Mouse (Mus musculus) heart, embryonic 11.5 days (tissue): ENCODE data around the gene Gpr15. TPM values are rescaled to one million over a fixed set of nuclear protein-coding genes. Genes with fewer than 3 reads are reported as not detected.

ENCODE experiments used
- ATAC-seq: fragments of 200-750 bp; cut with Nextera tagmentation; replicated peaks from 2 replicates; pipeline ENCODE4 v1.8.0; 2017; ENCODE audit warnings: moderate library complexity; ENCODE audit not compliant: insufficient number of reproducible peaks, low FRiP score, low TSS enrichment
- H3K27ac ChIP-seq: fragments of 300-500 bp; sonication (generic); 2 replicates; pipeline ENCODE4 v1.5.1; 2014; ENCODE audit warnings: mild to moderate bottlenecking, low read depth, low read length
- H3K27me3 ChIP-seq: fragments of 300-500 bp; sonication (generic); 2 replicates; pipeline ENCODE4 v1.6.1; 2014; ENCODE audit warnings: mild to moderate bottlenecking, low read length, mixed read lengths; ENCODE audit not compliant: control insufficient read depth, insufficient read depth
- H3K36me3 ChIP-seq: fragments of 300-500 bp; sonication (generic); 2 replicates; pipeline ENCODE4 v1.6.1; 2014; ENCODE audit warnings: mild to moderate bottlenecking, low read length, moderate library complexity, mixed read lengths; ENCODE audit not compliant: control insufficient read depth, insufficient read depth
- H3K4me1 ChIP-seq: fragments of 300-500 bp; sonication (generic); 2 replicates; pipeline ENCODE4 v1.6.1; 2014; ENCODE audit warnings: low read length; ENCODE audit not compliant: control insufficient read depth, insufficient read depth
- H3K4me2 ChIP-seq: fragments of 300-500 bp; sonication (generic); 2 replicates; pipeline ENCODE4 v1.6.1; 2014; ENCODE audit warnings: mild to moderate bottlenecking, moderate library complexity
- H3K4me3 ChIP-seq: fragments of 300-500 bp; sonication (generic); 2 replicates; pipeline ENCODE4 v1.5.1; 2014; ENCODE audit warnings: low read depth, low read length
- H3K9ac ChIP-seq: fragments of 300-500 bp; sonication (generic); 2 replicates; pipeline ENCODE4 v1.6.1; 2014; ENCODE audit warnings: mild to moderate bottlenecking, low read depth, low read length, moderate library complexity
- H3K9me3 ChIP-seq: fragments of 300-500 bp; sonication (generic); replicated peaks from 2 replicates; pipeline ENCODE4 v1.6.1; 2016; ENCODE audit warnings: low read length; ENCODE audit not compliant: control insufficient read depth
- WGBS: fragments of 180-500 bp; shearing (Covaris S2); extraction: QIAGEN DNeasy Blood & Tissue Kit; methylation state at CpG from one replicate; pipeline ENCODE4 v1.1.7; 2014; ENCODE audit not compliant: insufficient replicate concordance; 5-methylcytosine and 5-hydroxymethylcytosine counted together
- microRNA-seq: library from miRNA; unstranded; fragments of <30 nt; microRNA quantifications from one replicate; pipeline ENCODE4, GENCODE M21; 2016; ENCODE audit warnings: borderline number of aligned reads
- polyA plus RNA-seq: library from polyadenylated mRNA; unstranded; fragments of >200 nt; fragmentation: Nextera tagmentation; extraction: Ambion mirVana; gene quantifications from 2 replicates; pipeline ENCODE4 v1.2.1, GENCODE M21; 2014

Gene Gpr15
- polyA plus RNA-seq, 1 experiment from 2014 or later: not detected

DNA sequence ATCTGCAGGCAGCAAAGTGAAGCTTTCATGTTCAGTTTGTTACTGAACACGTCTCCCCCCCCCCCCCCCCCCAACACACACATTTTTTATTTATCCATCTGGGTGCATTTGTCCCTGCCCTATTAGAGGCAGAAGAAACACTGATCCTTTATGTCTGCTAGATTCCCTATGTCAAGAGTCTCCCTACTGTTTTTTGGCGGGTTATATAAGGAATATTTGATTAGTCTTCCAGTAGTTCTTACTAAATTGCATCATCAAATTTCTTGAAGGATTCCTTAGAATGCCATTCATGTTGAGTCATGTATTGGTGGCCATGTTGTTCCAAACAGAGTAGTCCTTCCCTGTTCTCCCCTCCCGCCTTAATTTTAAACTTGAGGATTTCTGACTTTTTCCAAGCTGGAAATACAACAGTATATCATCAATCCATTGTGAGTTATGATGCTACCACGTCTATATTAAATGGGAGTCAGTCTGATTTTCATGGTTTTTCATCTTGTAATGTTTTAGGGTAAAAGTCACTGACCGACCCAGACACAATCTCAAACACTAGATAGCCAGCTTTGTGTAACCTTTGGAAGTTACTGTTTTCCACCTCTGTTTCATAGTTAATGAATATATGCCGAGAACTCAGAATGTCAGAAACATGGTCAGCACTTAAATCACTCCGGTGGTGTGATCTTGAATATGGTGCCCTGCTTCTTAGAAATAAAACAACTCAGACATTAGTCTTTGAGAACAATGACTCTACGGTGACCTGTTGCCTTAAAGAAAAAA lies 47.5 kb downstream of the Gpr15 start:
- H3K4me1 ChIP-seq: peaks cover 7% of the 10 kb centered on the region; the same call in 1 of the 2 replicates
- ATAC-seq: no peak
- H3K36me3 ChIP-seq: peaks cover 8% of the 10 kb centered on the region
- peak overlapping the region; percentile 93 for H3K9ac ChIP-seq
- peak overlapping the region; percentile 70 for H3K4me2 ChIP-seq
- H3K27me3 ChIP-seq: no peaks in the 10 kb centered on the region
- no peaks in the 10 kb centered on the region for H3K9me3 ChIP-seq
- WGBS: 61% methylated on average over 8 of the region's 8 CpGs
- H3K27ac ChIP-seq: no peak overlapping the region
- peak overlapping the region; percentile 97 for H3K4me3 ChIP-seq

DNA sequence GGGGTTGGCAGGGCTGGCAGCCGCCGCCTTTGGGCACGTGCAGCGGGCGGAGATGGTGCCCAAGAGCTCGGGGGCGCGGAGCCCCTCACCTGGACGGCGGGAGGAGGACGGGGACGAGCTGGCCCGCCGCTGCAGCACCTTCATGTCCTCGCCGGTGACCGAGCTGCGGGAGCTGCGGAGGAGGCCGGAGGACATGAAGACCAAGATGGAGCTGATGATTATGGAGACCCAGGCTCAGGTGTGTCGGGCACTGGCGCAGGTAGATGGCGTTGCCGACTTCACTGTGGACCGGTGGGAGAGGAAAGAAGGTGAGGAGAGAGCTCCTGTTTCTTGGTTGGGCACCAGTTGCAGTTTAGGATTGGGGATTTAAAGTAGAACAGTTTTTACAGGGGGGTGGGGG lies 48.2 kb downstream of the Gpr15 start:
- peaks cover 8% of the 10 kb centered on the region for H3K36me3 ChIP-seq
- WGBS: 0% methylated on average over 25 of the region's 25 CpGs
- ATAC-seq: 0 out of 2 replicates have a peak, but pooled peaks have one; percentile 8

DNA sequence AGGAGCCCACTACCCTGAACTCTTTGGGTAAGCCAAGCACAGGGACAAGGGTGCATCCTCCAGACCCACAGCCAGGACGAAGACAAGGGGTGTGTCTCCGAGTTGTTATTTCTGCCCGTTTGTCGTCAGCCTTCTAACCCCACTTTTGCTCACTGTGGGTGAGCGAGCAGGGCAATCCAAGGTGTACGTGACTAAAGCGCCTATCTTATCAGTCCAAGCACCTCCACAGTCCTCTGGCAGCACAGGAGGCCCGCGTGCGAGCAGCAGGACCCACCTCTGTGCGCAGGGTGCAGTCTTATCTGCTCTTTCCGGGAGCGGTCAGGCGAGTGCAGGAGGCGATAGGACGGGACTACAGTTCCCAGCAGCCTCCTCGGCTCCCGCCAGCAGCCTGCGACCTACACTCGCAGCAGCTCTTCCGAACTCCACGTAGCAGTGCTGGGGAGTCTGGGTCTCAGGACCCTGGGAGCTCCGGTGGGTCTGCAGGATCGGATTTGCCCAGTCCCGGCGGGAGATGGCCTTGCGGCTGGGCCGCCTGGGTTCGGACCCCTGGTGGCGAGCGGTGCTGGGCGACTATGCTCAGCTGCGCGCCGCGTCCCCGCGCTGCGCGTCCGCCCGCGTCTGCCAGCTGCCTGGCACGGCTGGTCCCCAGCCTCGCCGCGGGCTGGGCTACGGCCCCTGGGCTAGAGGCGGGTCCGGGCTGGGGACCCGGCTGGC lies 48.8 kb downstream of the Gpr15 start, which contains the start of gene Cpox:
TSS of gene Cpox (plus strand) at position 376 of the 714 bp plus-strand sequence.
- H3K9ac ChIP-seq: peak within 1 kb of the TSS; percentile 93
- under 1% methylated on average over 47 of the region's 51 CpGs for WGBS

More for the DNA sequence above, 48.2 kb downstream of the Gpr15 start:
- Histone ChIP-seq H3K4me2 (peak overlapping the region; percentile 70), H3K4me3 (peak overlapping the region; percentile 97), H3K27me3 (no peaks in the 10 kb centered on the region), H3K9me3 (no peaks in the 10 kb centered on the region), H3K27ac (peak overlapping the region; percentile 94), H3K4me1 (peaks cover 7% of the 10 kb centered on the region; the same call in 1 of the 2 replicates), H3K9ac (peak overlapping the region; percentile 93)

DNA sequence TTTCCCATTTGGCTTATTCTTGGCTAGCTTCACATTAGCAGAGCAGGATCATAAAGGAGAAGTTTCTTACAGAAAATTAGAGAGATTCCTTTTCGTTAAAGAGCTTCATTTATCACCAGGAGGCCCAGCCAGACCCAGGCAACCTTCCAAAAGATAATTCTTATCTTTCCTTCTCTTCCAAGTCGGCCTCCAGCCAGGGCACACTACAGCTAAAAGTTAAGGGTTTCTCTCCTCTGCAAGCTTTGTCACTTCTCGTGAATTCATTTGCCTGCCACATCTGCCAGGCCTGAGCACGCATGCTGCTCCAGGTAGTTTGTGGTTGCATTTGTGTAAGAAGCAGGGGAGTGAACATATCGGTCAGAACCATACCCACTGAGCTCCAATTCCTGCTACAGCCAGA lies 49.6 kb downstream of the Gpr15 start:
- peak overlapping the region; percentile 97; the same call in 1 of the 2 replicates for H3K4me3 ChIP-seq
- ATAC-seq: 0 out of 2 replicates have a peak, but pooled peaks have one; percentile 13
- no peaks in the 10 kb centered on the region for H3K9me3 ChIP-seq
- peak overlapping the region; percentile 94 for H3K27ac ChIP-seq
- peak overlapping the region; percentile 93 for H3K9ac ChIP-seq
- H3K36me3 ChIP-seq: peaks cover 6% of the 10 kb centered on the region
- H3K4me2 ChIP-seq: peak overlapping the region; percentile 70
- WGBS: 9% methylated on average over 5 of the region's 5 CpGs
- no peaks in the 10 kb centered on the region for H3K27me3 ChIP-seq
- peaks cover 7% of the 10 kb centered on the region; the same call in 1 of the 2 replicates for H3K4me1 ChIP-seq

More for the DNA sequence above, 48.8 kb downstream of the Gpr15 start, which contains the start of gene Cpox:
- Histone ChIP-seq H3K36me3 (peaks cover 8% of the 10 kb centered on the region), H3K27ac (peak within 1 kb of the TSS; percentile 94), H3K9me3 (no peaks in the 10 kb centered on the region), H3K27me3 (no peaks in the 10 kb centered on the region), H3K4me1 (peaks cover 7% of the 10 kb centered on the region; the same call in 1 of the 2 replicates), H3K4me3 (peak within 1 kb of the TSS; percentile 97), H3K4me2 (peak within 1 kb of the TSS; percentile 70)
- ATAC-seq: peak; percentile 99

DNA sequence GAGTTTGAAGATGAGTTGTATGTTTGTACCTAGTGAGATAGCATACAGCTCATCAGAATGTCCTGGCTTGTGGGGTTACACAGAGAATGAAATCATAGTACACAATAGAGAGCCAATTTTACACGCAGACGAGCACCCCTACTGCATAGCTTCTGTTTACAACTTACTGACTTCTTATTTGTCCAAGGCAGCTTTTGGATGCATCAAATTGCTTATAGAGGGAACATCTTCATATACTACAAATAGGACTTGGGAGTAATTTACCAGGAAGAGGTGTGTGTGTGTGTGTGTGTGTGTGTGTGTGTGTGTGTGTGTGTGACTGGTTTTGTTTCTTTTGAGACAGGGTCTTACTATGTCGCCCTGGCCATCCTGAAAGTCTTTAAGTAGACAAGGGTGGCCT lies 50.3 kb downstream of the Gpr15 start:
- Histone ChIP-seq H3K4me2 (peak overlapping the region; percentile 70), H3K27me3 (no peaks in the 10 kb centered on the region), H3K9ac (0 out of 2 replicates have a peak overlapping the region, but pooled peaks have one; percentile 43), H3K27ac (peak overlapping the region; percentile 94), H3K36me3 (no peaks in the 10 kb centered on the region; the same call in 1 of the 2 replicates), H3K4me1 (peaks cover 7% of the 10 kb centered on the region; the same call in 1 of the 2 replicates), H3K9me3 (no peaks in the 10 kb centered on the region), H3K4me3 (no peak overlapping the region)
- ATAC-seq: no peak
- WGBS: 72% methylated on average over 3 of the region's 3 CpGs

Small RNA genes lying within 50 kb of the gene (microRNA-seq; reads per million reads assigned to microRNA genes)
- gene Gm27564: not detected

Other genes starting within 250 kb of the Gpr15 start
- gene St3gal6, start 194.8 kb downstream of the Gpr15 start, polyA plus RNA-seq: 17.1 and 17.7 TPM in 2 replicates
- gene Gm813, start 102.1 kb downstream of the Gpr15 start, polyA plus RNA-seq: not detected in 2 replicates
- not detected in 2 replicates for gene E330017A01Rik, start 80.3 kb downstream of the Gpr15 start, polyA plus RNA-seq
- gene Cpox, start 48.8 kb downstream of the Gpr15 start, polyA plus RNA-seq: 45.7 and 67.7 TPM in 2 replicates
- gene Cldnd1, start 8.8 kb upstream of the Gpr15 start, polyA plus RNA-seq: 113 and 122 TPM in 2 replicates
- gene Olfr172, start 44.1 kb upstream of the Gpr15 start, polyA plus RNA-seq: not detected in 2 replicates
- not detected in 2 replicates for gene Olfr173, start 81.2 kb upstream of the Gpr15 start, polyA plus RNA-seq
- not detected in 2 replicates for gene Olfr175-ps1, start 107.7 kb upstream of the Gpr15 start, polyA plus RNA-seq
- gene Olfr177, start 155.7 kb upstream of the Gpr15 start, polyA plus RNA-seq: not detected in 2 replicates
- gene Olfr178, start 173.0 kb upstream of the Gpr15 start, polyA plus RNA-seq: not detected in 2 replicates
- gene Olfr181, start 209.7 kb upstream of the Gpr15 start, polyA plus RNA-seq: not detected in 2 replicates
- gene Olfr180, start 210.3 kb upstream of the Gpr15 start, polyA plus RNA-seq: not detected in 2 replicates